Mouse (Mus musculus) adrenal gland, postnatal 0 days (tissue): ENCODE data around the gene Rras2. TPM values are rescaled to one million over a fixed set of nuclear protein-coding genes. Genes with fewer than 3 reads are reported as not detected.

Experiments used
- polyA plus RNA-seq: library from polyadenylated mRNA; unstranded; fragments of >200 nt; fragmentation: Nextera tagmentation; extraction: Ambion mirVana; gene quantifications from 2 replicates; pipeline ENCODE4 v1.2.1, GENCODE M21; 2015

Rras2 gene
- polyA plus RNA-seq: 39.0 and 43.9 TPM in 2 replicates

GRCm38 (mm10) chr7:114117444-114117905, at the start of gene Rras2:
TSS of gene Rras2 (minus strand) at chr7:114117781.

Other genes starting within 250 kb of the Rras2 start
- 75.7 and 103 TPM in 2 replicates for gene Copb1, start 136.9 kb upstream of the Rras2 start, polyA plus RNA-seq
- 391 and 397 TPM in 2 replicates for gene Psma1, start 158.3 kb upstream of the Rras2 start, polyA plus RNA-seq